Mouse (Mus musculus) cerebellum, postnatal 36 days (tissue): ENCODE data around the gene Cd3d.
"Not testable (repeated sequence)": the region's sequence is repeated elsewhere in the genome, so short reads cannot be mapped to it uniquely, and the experiment has no call there.

Experiments used
- DNase-seq, 2 experiments: peaks; one replicate each; pipeline ENCODE4 v3.0.0; 2021 to 2022; ENCODE audit warnings: mixed read lengths in 2 of 2

The Cd3d gene

DNA sequence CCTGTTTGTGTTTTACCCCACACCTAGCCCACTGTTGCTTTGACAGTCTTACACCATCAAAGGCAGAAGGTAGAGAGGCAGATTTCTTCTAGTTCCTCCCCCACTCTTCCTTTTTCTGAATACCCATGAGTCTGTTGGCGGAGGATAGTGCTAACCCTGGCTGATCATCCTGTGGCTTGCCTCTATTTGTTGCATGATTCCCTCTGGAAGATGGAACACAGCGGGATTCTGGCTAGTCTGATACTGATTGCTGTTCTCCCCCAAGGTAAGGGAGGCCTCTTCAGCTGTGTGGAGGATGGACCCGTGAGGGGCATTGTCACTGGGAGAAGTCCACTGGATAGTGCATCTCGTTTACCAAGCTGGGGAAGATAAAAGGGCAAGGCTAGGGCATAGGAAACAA, at the start of gene Cd3d:
Cd3d (plus strand) TSS at position 111 of the 400 bp plus-strand sequence.
- DNase-seq, result no peak

DNA sequence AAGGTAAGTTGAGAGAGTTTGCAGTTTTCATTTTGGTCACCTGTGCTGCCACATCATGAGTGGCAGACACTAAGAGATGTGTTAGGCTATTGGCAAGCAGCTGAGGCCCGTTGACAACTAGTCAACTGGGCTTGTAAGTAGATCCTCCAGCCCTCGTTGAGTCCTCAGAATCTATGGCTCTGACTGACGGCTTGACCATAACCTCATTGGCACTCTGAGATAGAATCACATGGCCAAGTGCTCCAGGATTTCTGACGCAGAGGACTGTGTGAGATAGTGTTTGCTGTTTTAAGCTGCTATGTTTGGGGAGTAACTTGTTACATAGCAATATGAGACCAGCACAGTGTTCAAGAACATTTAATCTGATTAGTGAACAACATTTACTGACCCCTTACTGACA, 39.8 kb upstream of the Cd3d start:
- peak in 1 of 2 experiments; percentile 27 for DNase-seq

DNA sequence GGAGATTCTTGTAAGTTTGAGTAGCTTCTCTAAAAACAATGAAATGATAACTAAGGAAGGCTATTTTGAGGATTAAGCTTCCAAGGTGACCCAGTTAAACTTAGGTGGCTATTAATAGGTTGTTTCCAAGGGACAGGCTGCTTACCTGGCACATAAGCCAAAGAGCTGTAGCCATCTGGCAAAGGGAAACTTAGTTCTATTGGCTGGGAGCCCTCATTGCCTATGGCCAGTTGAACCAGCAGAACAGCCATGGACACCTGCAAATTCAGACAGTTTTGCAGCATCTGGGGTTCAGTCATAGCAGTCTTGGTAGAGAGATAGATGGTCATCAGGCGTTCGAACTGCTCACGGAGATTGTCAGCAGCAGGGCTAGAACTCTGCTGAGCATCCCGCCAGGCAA, 39.2 kb upstream of the Cd3d start:
- DNase-seq, result peak; percentile 61 to 79

DNA sequence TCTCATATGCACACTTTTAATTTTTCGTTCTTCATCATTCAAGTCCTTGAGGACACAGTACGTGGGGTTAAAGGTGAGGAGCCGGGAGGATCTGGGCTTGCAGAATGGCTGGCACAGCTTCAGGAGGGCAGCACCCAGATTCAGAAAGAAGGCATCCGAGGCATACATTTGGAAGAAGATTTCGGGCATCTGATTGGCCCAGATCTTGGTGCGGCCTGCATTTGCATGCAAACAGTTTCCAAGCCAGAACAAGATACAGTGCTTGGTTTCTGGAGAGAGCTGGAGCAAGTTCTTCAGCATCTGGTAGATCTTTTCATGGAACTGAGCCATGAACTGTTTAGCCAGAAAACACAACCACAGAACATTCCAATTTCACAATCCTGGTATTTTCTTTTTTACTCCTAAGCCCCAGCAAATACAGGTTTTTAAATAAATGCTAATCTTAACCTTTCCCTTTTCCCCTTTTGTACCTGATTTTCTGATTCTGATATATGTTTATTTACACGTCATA, 35.3 kb upstream of the Cd3d start:
- DNase-seq, result no peak

DNA sequence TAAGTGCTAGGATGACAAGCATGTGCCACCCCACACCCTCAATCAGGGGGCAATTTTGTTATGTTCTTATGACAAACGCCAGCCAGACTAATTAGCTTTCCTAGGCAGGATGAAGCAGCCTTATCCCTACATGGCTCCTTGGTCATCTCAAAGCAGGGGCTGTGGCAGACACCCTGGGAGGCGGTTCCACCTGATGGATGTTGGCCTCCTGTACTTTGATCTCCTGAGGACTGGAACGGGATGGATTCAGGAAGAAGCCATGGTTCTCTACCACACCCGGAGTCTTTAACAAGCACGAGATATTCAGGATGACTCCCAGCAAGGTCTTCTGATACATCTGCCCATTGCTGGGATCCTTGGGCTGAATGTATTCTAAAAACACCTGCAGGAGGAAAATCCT, 33.8 kb upstream of the Cd3d start:
- DNase-seq, result no peak

DNA sequence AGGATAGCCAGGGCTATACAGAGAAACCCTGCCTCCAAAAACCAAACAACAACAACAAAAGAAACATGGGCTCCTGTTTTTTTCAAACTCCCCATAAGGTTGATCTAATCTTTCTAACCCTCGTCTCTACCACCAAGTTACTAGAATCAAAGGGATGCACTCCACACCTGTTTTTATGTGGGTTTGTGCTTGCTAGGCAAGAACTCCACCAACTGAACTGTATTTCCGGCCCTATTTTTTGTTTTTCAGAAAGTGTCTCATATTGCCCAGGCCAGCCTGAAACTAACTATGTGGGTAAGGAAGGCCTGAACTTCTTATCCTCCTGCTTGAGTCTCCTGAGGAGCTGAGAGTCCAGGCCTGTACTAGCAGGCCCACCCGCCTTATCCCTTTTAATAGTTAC, 27.2 kb upstream of the Cd3d start:
- no peak for DNase-seq

DNA sequence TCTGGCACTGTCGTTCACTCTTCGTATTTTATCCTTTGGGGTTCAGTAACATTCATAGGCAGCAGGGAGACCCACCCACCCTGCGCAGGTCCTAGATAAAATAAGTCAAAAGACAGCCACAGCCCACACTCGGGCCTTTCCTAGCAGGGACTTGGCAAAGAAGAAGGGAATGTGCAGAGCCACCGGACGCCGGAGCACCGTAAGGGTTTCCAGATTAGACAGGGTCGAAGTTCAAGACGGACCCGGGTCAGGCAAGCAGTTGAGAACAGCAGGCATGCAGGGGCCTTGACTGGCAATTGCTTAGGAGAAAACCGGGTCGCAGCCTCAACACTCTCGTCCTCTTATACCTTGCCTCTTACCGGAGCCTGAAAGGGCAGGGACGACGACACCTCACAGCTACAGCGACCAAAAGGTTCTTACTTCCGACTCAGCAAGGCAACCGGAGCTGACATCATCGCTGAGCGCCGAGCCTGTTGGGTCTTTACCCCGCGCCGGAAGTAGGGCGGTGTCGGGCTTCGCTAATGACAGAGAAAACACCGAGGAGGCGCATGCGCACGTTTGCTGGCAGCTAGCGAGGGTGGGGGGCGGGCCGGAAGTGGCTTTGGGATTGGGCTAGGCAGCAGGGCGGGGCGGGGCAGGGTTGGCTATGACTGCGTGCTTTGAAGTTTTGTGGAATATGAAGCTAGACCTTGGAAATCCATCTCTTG, 16.3 kb upstream of the Cd3d start, which contains the start of gene Ube4a:
Ube4a (minus strand) TSS at position 475 of the 707 bp plus-strand sequence.
- peak; percentile 99 to 100 for DNase-seq

DNA sequence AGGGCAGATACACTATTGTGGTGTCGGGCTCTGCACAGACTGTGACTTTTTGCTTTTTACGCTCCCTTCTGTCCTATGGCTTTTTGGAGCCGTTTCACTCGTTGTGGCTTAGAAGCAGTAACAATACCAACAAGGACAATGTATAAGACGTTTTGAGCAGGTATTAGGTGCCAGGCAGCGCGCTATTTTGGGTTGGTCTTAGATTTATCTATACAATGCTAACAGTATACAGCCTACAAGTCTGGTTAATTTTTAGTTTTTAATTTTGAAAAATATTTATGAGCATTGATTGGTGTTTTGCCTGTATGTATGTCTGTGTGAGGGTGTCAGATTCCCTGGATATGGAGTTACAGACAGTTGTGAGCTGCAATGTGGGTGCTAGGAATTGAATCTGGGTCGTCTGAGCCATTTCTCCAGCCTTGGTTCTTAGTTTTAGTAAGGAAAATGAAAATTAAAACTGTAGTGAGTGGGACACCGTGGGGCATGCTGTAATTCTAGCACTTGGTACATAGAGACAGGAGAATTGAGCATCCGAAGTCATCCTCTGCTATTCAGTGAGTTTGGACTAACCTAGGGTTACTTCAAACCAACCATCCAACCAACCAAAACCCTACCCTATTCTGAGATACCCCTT, 15.6 kb upstream of the Cd3d start:
- DNase-seq, result peak in 1 of 2 experiments; percentile 6

DNA sequence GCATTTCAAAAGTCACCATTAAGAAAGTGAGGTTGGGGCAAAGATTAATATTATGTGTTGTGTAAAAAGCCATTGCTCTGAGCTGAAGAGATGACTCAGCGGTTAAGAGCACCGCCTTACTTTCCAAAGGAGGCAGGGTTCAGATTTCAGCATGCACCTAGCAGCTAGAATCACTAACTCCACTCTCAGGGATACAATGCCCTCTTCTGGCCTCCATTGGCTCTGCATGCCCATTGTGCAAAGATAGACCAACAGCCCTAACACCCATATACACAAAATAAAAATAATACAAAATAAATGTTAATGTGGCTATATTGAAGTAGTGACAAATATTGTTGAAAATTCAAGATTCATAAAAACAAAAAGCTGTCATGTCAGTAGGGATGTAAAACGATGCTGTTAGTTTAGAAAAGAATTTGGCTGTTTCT, 14.8 kb upstream of the Cd3d start:
- DNase-seq, result peak; percentile 85 to 88

DNA sequence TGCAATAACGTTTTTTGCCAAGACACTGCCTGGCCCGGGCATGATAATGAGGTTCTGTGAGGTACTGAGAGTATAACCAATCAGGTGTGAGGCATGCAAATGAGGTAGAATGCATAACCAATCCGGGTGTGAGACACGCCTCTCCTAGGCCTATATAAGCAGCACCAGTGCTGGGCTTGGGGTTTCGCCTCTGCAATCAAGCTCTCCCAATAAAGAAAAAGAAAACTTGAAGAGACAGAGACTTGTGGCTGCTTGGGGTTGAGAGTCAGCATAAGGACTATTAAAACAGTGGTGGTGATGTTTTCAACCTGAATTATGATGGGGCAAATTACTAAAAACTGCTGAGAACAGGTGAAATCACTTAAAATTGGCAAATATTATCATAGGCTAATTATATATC, 13.8 kb upstream of the Cd3d start:
- DNase-seq, result not testable (repeated sequence)

DNA sequence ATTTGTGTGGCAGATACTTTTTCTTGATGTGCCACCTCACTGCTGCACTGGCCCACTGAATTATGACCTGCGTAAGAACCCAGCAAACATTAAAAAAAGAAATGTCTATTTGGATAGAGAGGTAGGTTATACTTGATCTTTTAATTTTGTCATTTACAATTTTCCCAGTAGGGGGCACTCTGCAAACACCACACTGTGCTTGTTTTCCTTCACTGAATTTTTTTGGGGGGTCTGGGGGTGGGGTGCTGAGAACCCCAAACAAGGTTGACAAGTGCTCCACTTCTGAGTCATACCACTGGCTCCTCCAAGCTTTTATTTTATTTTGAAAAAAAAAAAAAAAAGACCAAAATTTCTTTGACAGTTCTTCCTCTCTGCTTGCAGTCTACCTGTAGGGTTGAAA, 12.1 kb upstream of the Cd3d start:
- no peak for DNase-seq

DNA sequence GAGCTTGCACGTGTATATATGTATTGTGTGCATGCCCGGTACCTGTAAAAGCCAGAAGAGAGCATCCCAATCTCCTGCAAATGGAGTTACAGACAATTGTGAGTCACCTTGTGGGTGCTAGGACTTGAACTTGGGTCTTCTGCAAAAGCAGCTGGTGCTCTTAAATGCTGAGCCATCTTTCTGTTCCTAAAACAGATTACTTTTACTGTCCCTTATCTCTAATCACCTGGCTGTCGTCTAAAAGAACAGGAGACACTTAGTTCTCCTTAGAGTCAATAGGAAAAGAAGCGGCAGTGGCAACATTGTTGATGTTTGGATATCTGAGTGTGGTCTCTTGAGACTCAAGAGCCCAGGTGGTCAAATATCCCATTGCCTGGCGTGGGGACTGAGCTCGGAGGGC, 3.8 kb upstream of the Cd3d start:
- no peak for DNase-seq

DNA sequence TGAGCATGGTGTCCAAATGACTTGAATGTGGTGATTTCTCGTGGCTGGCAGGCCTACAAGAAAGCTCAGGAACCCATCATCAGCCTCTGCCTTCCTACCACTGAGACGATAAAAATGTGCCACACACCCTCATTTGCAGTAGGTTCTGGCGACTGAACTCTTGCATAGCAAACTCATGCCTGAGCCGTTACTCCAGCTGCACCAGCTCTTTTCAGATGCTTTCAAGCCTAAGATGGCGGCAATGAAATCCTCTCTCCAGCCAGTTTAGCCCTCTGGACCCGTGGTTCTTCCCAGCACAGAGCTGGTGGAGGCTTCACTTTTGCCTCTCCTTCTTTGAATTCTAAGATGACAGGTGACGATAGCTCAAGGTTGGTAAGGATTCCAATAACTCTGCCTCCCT, 1.8 kb upstream of the Cd3d start:
- no peak for DNase-seq

DNA sequence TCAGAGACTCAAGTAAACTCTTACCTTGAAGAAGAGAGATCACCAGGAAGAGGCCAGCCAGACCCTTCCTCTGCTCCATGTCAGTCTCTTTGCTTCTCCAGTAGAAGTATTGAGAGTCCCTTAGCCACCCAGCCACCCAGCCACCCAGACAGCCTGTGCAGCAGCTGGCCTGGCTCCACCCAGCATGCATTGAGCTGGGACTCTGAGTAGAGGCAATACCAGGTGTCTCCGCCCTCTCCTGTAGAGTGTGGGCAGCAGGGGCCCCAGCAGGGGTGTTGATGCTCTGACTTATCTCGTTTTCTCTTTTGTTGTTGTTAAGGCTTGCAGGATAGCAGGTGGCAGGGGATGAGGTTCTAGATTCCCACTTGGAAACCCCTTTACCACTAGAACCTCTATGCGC, 1.3 kb upstream of the Cd3d start, which contains the start of gene Cd3g:
Cd3g (minus strand) TSS at position 190 of the 400 bp plus-strand sequence.
- no peak for DNase-seq

DNA sequence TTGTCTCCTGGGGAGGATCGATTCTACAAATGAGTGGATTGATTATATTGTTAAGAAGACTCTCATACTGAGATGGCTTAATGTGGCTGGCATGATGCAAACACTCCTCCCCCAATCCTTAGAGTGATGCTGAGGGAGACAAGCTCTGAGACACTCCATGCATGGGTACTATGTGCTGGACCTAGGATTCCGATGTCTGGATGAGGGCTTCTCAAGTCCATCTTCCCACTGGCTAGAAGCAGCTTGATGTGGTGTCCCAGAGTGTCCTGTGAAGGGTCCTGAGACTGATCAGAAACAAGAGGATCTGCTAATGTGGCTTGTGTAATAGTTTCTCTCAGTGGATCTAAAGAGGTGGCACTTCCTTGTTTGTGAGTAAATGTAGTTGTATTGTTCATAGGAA, 482 bp upstream of the Cd3d start:
- no peak for DNase-seq

DNA sequence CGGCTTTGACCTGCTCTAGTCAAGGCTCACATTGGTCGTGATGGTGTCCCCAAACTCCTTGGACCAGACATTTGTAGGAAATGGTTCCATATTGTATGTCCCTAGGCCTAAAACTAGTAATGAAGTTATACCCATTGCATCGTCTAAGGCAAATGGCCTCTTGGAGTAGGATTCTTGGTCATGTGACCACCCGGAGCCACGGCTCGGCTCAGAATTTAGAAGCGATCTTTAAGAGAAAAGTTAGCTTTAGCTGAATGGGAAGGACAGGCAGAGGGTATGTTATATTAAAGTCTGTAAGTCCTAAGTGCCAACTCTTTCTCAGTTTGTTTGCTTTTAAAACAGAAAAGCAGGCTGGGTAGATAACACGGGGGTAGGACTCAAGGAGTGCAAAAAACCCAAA, 495 bp downstream of the Cd3d start:
- DNase-seq, result no peak

DNA sequence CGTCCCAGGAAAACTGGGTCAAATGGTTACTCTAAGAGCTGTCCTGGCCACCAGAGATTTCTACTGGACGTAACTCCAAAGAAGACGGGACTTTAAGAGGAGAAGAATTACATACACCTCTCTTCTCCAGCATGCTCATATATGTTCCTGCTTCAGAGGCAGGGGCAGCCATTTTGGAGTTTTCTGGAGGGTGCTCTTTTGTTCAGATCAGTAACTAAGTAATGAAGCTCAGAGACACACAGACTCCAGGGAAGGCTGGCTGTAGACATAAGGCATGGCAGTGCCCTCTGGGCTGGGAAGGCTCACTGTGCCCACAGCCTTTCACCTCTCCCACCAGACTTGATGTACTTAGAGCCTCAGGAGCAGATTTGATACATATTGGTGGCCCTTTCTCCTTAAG, 945 bp downstream of the Cd3d start:
- no peak for DNase-seq

DNA sequence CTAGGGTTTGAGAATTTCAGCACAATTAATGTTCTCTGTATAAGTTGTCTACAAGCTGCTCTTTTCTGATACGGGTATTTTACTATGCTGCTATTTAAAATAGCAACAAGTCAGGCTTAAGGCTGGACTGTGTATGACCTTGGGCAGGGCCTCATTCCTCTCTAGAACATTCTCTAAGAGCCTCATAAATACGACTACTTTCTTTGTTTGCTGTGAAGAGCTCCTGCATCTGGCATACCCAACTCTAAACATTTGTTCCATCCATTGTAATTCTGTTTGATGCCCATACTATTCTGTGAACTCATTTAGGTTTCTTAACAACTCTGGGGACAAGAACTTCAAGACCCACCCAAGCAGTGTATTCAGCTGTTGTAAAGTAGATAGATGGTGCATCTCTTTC, 1.4 kb downstream of the Cd3d start:
- DNase-seq, result no peak

DNA sequence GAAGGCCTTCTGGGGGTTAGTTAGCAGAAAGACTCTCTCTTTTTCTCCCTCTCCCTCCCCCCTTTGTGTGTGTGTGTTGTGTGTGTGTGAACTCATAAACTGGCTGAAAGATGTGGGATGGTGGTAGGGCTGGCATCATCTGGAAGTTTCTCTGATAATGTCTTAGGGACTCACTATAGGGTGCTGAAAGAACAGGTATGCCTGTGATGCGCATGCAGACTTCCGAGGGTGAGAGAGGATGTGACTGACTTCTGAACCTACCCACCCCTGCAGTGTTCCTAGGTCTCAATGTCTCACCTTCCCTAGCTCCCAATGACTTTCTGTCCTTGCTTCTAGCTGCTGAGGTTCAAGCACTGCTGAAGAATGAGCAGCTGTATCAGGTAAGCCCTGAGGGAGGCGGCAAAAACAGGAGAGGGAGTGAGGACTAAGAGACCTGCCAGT, 4.2 kb downstream of the Cd3d start:
- no peak for DNase-seq

DNA sequence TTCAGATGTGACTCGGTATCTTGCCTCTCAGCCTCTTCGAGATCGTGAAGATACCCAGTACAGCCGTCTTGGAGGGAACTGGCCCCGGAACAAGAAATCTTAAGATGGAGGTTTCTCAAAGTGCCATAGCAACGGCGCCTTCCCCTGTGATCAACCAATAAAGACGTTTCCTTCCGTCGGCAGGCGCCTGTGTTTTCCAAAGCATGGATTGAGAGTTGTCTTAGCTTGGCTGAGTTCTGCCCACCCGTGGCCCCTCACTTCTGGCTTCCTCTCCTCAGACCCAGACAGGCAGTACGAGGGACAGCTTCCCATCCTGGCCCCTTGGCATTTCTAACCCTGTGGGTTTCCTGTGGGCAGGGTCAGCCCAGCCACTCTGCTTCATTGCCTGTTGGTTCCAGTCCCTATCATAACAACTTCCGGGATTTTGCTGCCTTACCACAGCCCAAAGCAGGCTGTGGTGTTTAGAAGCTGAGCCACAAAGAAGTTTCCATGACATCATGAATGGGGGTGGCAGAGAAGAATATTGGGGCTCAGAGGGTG, 4.7 kb downstream of the Cd3d start:
- DNase-seq, result no peak

DNA sequence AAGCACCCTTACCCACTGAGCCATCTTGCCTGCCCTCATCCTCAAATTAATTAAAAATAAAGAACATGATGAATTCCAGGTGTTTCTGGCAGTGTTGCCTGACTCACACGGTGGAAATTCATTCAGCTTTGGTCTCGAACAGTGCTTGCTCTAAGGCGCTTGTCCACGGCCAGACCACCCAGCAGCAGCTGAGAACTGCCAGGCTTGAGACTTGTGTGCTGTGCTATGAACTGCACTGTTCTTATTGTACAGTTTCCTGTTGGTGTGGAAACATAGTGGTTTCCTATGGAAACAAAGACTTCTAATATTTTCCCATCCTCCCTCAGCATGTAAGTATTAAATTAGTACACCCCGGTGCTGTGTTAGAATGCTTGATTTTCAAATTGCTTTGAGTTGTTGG, 5.4 kb downstream of the Cd3d start:
- DNase-seq, result no peak

DNA sequence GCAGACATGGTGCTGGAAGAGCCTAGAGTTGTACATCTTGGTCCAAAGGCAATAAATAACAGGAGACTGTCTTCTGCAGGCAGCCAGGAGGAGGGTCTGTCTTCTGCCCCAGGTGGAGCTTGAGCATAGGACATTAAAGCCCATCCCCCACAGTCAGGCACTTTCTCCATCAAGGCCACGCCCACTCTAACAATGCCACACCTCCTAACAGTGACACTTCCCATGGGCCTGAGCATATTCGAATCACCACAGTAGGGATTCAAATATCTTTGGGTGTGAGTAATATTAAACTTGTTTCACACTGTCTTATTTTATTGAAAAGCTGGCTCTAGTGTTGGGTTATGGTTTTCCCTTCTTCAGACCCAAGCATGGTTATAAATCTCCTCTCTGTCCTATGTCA, 10.2 kb downstream of the Cd3d start:
- no peak for DNase-seq

DNA sequence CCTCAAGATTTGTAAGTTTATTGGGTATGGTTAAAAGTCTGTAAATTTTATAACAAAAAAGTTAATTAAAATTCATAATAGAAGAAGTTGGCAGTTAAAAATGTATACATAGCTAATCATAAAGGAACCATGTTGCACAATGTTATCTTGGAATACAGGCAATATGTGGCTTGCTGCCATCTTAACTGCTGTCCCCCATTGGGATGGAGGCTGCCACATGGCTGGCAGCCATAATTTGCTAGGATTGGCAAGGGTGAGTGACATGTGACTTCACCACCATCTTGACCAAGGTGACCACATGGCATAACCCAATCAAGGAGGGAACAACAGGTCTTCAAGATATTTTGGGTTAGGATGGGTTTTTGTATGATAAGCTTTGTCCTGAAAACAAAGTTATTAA, 10.7 kb downstream of the Cd3d start:
- DNase-seq, result peak; percentile 59 to 70

DNA sequence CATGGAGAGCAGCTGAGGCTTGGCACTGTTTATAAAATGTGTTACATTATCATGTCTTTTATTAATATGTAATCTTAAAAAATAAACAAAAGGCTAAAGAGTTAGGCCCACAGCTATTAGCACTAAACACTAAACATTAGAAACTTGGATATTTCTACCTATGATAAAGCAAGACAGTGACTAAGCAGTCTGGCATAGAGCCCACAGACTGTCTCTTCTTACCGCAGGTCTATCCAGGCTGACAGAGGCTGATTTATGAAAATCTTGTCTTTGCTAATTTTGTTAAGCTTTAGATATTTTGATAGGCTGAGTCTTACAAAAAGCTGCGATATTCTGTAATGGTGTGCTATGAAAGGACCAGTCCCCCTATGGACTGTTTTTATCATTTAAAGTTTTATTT, 11.7 kb downstream of the Cd3d start:
- DNase-seq, result no peak
